Mouse (Mus musculus) olfactory bulb, adult 2 months (tissue): ENCODE results near the gene Shc3. TPM values are rescaled to one million over a fixed set of nuclear protein-coding genes. Genes with fewer than 3 reads are reported as not detected.

Source experiments
- H3K27ac ChIP-seq: fragments of 200-500 bp; 2 replicates; pipeline ENCODE4 v1.5.1; 2012; ENCODE audit warnings: low read depth, low read length; ENCODE audit not compliant: insufficient read depth
- H3K4me1 ChIP-seq: fragments of 200-500 bp; 2 replicates; pipeline ENCODE4 v1.6.1; 2012; ENCODE audit warnings: low read length; ENCODE audit not compliant: control insufficient read depth, insufficient read depth
- H3K4me3 ChIP-seq: fragments of 200-500 bp; 2 replicates; pipeline ENCODE4 v1.5.1; 2012; ENCODE audit warnings: mild to moderate bottlenecking, low read depth, low read length, moderate library complexity; ENCODE audit not compliant: insufficient read depth
- CTCF ChIP-seq: fragments of 200-500 bp; IDR thresholded peaks from 2 replicates; pipeline ENCODE4 v1.5.1; 2012; ENCODE audit warnings: low read depth, mild to moderate bottlenecking, low read length, moderate library complexity; ENCODE audit not compliant: insufficient read depth
- POLR2A ChIP-seq: fragments of 200-500 bp; IDR thresholded peaks from 2 replicates; pipeline ENCODE4 v1.6.1; 2012; ENCODE audit warnings: mild to moderate bottlenecking, low read depth, low read length, moderate library complexity; ENCODE audit not compliant: insufficient read depth
- WGBS: fragments of 180-500 bp; shearing (Covaris S2); methylation state at CpG from one replicate; pipeline ENCODE4 v1.1.7; 2018; 5-methylcytosine and 5-hydroxymethylcytosine counted together
- polyA plus RNA-seq: library from polyadenylated mRNA; stranded (reverse); fragments of >200 nt; gene quantifications from 2 replicates; pipeline ENCODE4 v1.2.4, GENCODE M21; 2012; ENCODE audit warnings: low replicate concordance; ENCODE audit not compliant: missing spikeins, insufficient read depth, insufficient read length

The Shc3 gene
- polyA plus RNA-seq, 1 experiment, result not detected

GRCm38 (mm10) chr13:51479826-51480225, 89.4 kb downstream of the Shc3 start:
- TF ChIP-seq POLR2A (no peak), CTCF (no peak)
- no peak overlapping the region for H3K27ac ChIP-seq
- H3K4me3 ChIP-seq, result no peak overlapping the region
- H3K4me1 ChIP-seq, result peaks cover 5% of the 10 kb centered on the region; the same call in 1 of the 2 replicates
- 65% methylated on average over 11 of the region's 11 CpGs for WGBS

GRCm38 (mm10) chr13:51476991-51477390, 92.2 kb downstream of the Shc3 start:
- no peak overlapping the region for H3K4me3 ChIP-seq
- WGBS, result 65% methylated on average over 10 of the region's 10 CpGs
- TF ChIP-seq CTCF, result no peak
- TF ChIP-seq POLR2A, result no peak
- H3K4me1 ChIP-seq, result peaks cover 5% of the 10 kb centered on the region; the same call in 1 of the 2 replicates
- H3K27ac ChIP-seq, result 0 out of 2 replicates have a peak overlapping the region, but pooled peaks have one; percentile 30

- 62% methylated on average over 17 of the region's 17 CpGs for WGBS
- TF ChIP-seq CTCF, result no peak
- no peak for TF ChIP-seq POLR2A
- Histone ChIP-seq H3K27ac (no peak overlapping the region), H3K4me1 (no peaks in the 10 kb centered on the region), H3K4me3 (no peak overlapping the region)
Measured at GRCm38 (mm10) chr13:51468697-51469250, 100.4 kb downstream of the Shc3 start.

- TF ChIP-seq POLR2A (no peak), CTCF (no peak)
- Histone ChIP-seq H3K4me3 (no peak overlapping the region), H3K4me1 (no peaks in the 10 kb centered on the region), H3K27ac (no peak overlapping the region)
- 73% methylated on average over 14 of the region's 14 CpGs for WGBS
Measured at GRCm38 (mm10) chr13:51466117-51466841, 102.9 kb downstream of the Shc3 start.

GRCm38 (mm10) chr13:51464294-51464693, 104.9 kb downstream of the Shc3 start:
- H3K4me1 ChIP-seq, result no peaks in the 10 kb centered on the region
- no peak for TF ChIP-seq CTCF
- H3K4me3 ChIP-seq, result no peak overlapping the region
- 86% methylated on average over 4 of the region's 4 CpGs for WGBS
- no peak overlapping the region for H3K27ac ChIP-seq

- TF ChIP-seq CTCF (no peak), POLR2A (no peak)
- Histone ChIP-seq H3K4me3 (no peak overlapping the region), H3K4me1 (no peaks in the 10 kb centered on the region), H3K27ac (no peak overlapping the region)
- WGBS, result 35% methylated on average over 4 of the region's 4 CpGs
Measured at GRCm38 (mm10) chr13:51456190-51456878, 112.9 kb downstream of the Shc3 start.

- no peaks in the 10 kb centered on the region; the same call in 1 of the 2 replicates for H3K4me1 ChIP-seq
- WGBS, result 85% methylated on average over 4 of the region's 4 CpGs
- no peak overlapping the region for H3K4me3 ChIP-seq
- no peak overlapping the region for H3K27ac ChIP-seq
- TF ChIP-seq CTCF (no peak), POLR2A (no peak)
Measured at GRCm38 (mm10) chr13:51446550-51446949, 122.7 kb downstream of the Shc3 start.

GRCm38 (mm10) chr13:51442922-51443321, 126.3 kb downstream of the Shc3 start:
- Histone ChIP-seq H3K4me3 (no peak overlapping the region), H3K27ac (no peak overlapping the region), H3K4me1 (no peaks in the 10 kb centered on the region; the same call in 1 of the 2 replicates)
- TF ChIP-seq CTCF (no peak), POLR2A (no peak)
- WGBS, result 80% methylated on average over 8 of the region's 8 CpGs
